Mouse (Mus musculus): ENCODE measurements around the gene Chpt1. TPM values are rescaled to one million over a fixed set of nuclear protein-coding genes. Genes with fewer than 3 reads are reported as not detected.

Chpt1 gene
- polyA plus RNA-seq, 1 experiment from 2014 or later, result 51.1 TPM

Other genes with a start within 250 kb of the Chpt1 start
- 3.4 and 3.5 TPM in 2 replicates for gene Dram1, start 125.0 kb downstream of the Chpt1 start, polyA plus RNA-seq (2015; fragmentation: Nextera tagmentation; extraction: Ambion mirVana)
- 12.3 and 15.0 TPM in 2 replicates for gene Gnptab, start 124.9 kb downstream of the Chpt1 start, polyA plus RNA-seq (2015; fragmentation: Nextera tagmentation; extraction: Ambion mirVana)
- gene Sycp3, start 44.5 kb downstream of the Chpt1 start, polyA plus RNA-seq (2015; fragmentation: Nextera tagmentation; extraction: Ambion mirVana), result 1.0 and 1.6 TPM in 2 replicates
- gene Mybpc1, start 101.1 kb upstream of the Chpt1 start, polyA plus RNA-seq (2015; fragmentation: Nextera tagmentation; extraction: Ambion mirVana), result 1.9 and 2.8 TPM in 2 replicates
- 0.56 and 2.1 TPM in 2 replicates for gene Spic, start 180.9 kb upstream of the Chpt1 start, polyA plus RNA-seq (2015; fragmentation: Nextera tagmentation; extraction: Ambion mirVana)
- 185 and 192 TPM in 2 replicates for gene Arl1, start 226.8 kb upstream of the Chpt1 start, polyA plus RNA-seq (2015; fragmentation: Nextera tagmentation; extraction: Ambion mirVana)

Data from intestine, embryonic 16.5 days (tissue).